Mouse (Mus musculus): ENCODE data around the gene Kdm8. TPM values are rescaled to one million over a fixed set of nuclear protein-coding genes. Genes with fewer than 3 reads are reported as not detected.

Gene Kdm8
- total RNA-seq, 1 experiment from 2014 or later = 7.0 TPM

Other genes with a start within 250 kb of the Kdm8 start
- 65.5 and 101 TPM in 2 replicates for gene Nsmce1, start 46.9 kb downstream of the Kdm8 start, total RNA-seq (2017)
- 39.3 and 41.8 TPM in 2 replicates for gene Il4ra, start 107.4 kb downstream of the Kdm8 start, total RNA-seq (2017)
- 10.3 and 18.1 TPM in 2 replicates for gene Il21r, start 158.8 kb downstream of the Kdm8 start, total RNA-seq (2017)

Data from hematopoietic stem cell, adult 5-6 weeks (primary cell).